Mouse (Mus musculus): Measurements from ENCODE around the gene Nepro.

- no peak for TF ChIP-seq POLR2A (IDR thresholded peaks at IDR 0.05; ENCODE audit: control insufficient read depth, low read depth, low read length)
- no peak for TF ChIP-seq CTCF (IDR thresholded peaks at IDR 0.05; ENCODE audit: control insufficient read depth, insufficient read depth, insufficient replicate concordance, low read depth, low read length)
These were observed 22.9 kb upstream of the Nepro start for GRCm38 (mm10) chr16:44701155-44701554.

Measured in testis, adult 2 months (tissue).